ENCODE assay signal across 18 mouse cellular contexts in genomic region chr9:31962265-31962664, GRCm38 (mm10). TPM values are rescaled to one million over a fixed set of nuclear protein-coding genes. Genes with fewer than 3 reads are reported as not detected.
DNase-seq lines count a peak whose midpoint lies in the region; ATAC-seq and TF ChIP-seq lines count a peak whose summit lies in the region.
"Had no signal": no experiment of that assay in that cellular context is flagged by ENCODE, and none has a peak within 500 bp of the region (broad histone marks: within the 10 kb centered on the region; RNA-seq: fewer than 3 reads in every experiment).

No protein-coding gene starts in this region.

- H3K4me3 ChIP-seq in kidney, adult 2 months (ENCODE audit: insufficient read depth, low read depth, low read length), result no peak overlapping the region
- no peak overlapping the region for H3K4me3 ChIP-seq in kidney, embryonic 14.5 days (ENCODE audit: low read length)
- H3K4me3 ChIP-seq: embryonic facial prominence, embryonic 13.5 days; heart, adult 2 months; left cerebral cortex, adult 2 months had no signal

- no peaks in the 10 kb centered on the region for H3K4me1 ChIP-seq in kidney, adult 2 months (ENCODE audit: control insufficient read depth, insufficient read depth, low read length)
- no peaks in the 10 kb centered on the region for H3K4me1 ChIP-seq in kidney, embryonic 14.5 days (ENCODE audit: control insufficient read depth, insufficient read depth, low read length)
- H3K4me1 ChIP-seq: embryonic facial prominence, embryonic 13.5 days had no signal

- DNase-seq in kidney, adult 2 months, result peak; percentile 92
- DNase-seq in Muller cell, postnatal 12 days (ENCODE audit: inconsistent ontology term), result peak; percentile 31
- DNase-seq in R1 (ENCODE audit: low read depth, low spot score), result peak; percentile 43
- DNase-seq in cerebellum, adult 9-11 months, result peak; percentile 37
- DNase-seq in right cerebral cortex, postnatal 25 days, result no peak
- no peak for DNase-seq in frontal cortex, postnatal 14 days (ENCODE audit: low spot score in 2 of 2)
- DNase-seq: liver; spleen, adult 18-20 months; thymus, postnatal 36 days had no signal

- 28% methylated on average over 1 of the region's 1 CpGs for WGBS in kidney, adult 2 months
- WGBS in kidney, embryonic 14.5 days, result 63% methylated on average over 1 of the region's 1 CpGs

- no peaks in the 10 kb centered on the region for H3K27me3 ChIP-seq in kidney, adult 2 months (replicated peaks; ENCODE audit: control insufficient read depth, insufficient read depth, low read length)
- no peaks in the 10 kb centered on the region for H3K27me3 ChIP-seq in kidney, embryonic 14.5 days (ENCODE audit: control insufficient read depth, insufficient read depth, low read length)
- H3K27me3 ChIP-seq: CH12.LX; embryonic facial prominence, embryonic 13.5 days; Patski had no signal

- TF ChIP-seq CTCF in kidney, adult 2 months (conservative IDR thresholded peaks at IDR 0.05; ENCODE audit: insufficient read depth, insufficient read length, low read depth, low read length), result no peak

- no peak overlapping the region for H3K27ac ChIP-seq in kidney, adult 2 months (ENCODE audit: insufficient read depth, low read depth, low read length)
- H3K27ac ChIP-seq in kidney, embryonic 14.5 days (ENCODE audit: low read depth, low read length), result no peak overlapping the region
- H3K27ac ChIP-seq: embryonic facial prominence, embryonic 13.5 days; heart, adult 2 months; left cerebral cortex, adult 2 months had no signal

- no peak overlapping the region for H3K4me2 ChIP-seq in kidney, embryonic 14.5 days (replicated peaks; ENCODE audit: low read depth, low read length)
- H3K4me2 ChIP-seq: embryonic facial prominence, embryonic 13.5 days had no signal

- TF ChIP-seq POLR2A in kidney, adult 2 months (IDR thresholded peaks at IDR 0.05; ENCODE audit: low read depth, low read length), result no peak

- no peak for ATAC-seq in kidney, embryonic 14.5 days (ENCODE audit: low FRiP score, low TSS enrichment)
- ATAC-seq: lung, postnatal 0 days; Patski had no signal

- H3K36me3 ChIP-seq in kidney, adult 2 months (ENCODE audit: control insufficient read depth, insufficient read depth, low read length), result no peaks in the 10 kb centered on the region
- no peaks in the 10 kb centered on the region for H3K36me3 ChIP-seq in kidney, embryonic 14.5 days (ENCODE audit: control insufficient read depth, insufficient read depth, low read length)
- H3K36me3 ChIP-seq: embryonic facial prominence, embryonic 13.5 days had no signal

- no peak overlapping the region for H3K9ac ChIP-seq in kidney, embryonic 14.5 days (ENCODE audit: low read depth, low read length)
- H3K9ac ChIP-seq: embryonic facial prominence, embryonic 13.5 days had no signal

- H3K9me3 ChIP-seq in kidney, embryonic 14.5 days (ENCODE audit: control insufficient read depth, low read length), result 0 out of 2 replicates have a peak, but pooled peaks cover 3% of the 10 kb centered on the region
- H3K9me3 ChIP-seq: embryonic facial prominence, embryonic 13.5 days had no signal

RNA-seq across cellular contexts. Expression of gene Barx2, which starts 49.0 kb away (rescaled TPM):
- polyA plus RNA-seq in kidney, adult 2 months (2012; rRNA removed), result 0.05 and 0.16 TPM in 2 replicates
- polyA plus RNA-seq in kidney, embryonic 14.5 days (2014; fragmentation: Nextera tagmentation; extraction: Ambion mirVana), result not detected in 2 replicates
- polyA plus RNA-seq: forebrain, embryonic 11.5 days; heart, postnatal 0 days had no signal

Comparison
In these comparisons a context has a peak if more than half of its experiments do, and no peak if none do; other contexts are left out.
1. DNase-seq: peak in kidney, adult 2 months (single experiment), Muller cell, postnatal 12 days (single experiment), R1 (single experiment) and cerebellum, adult 9-11 months (single experiment); none in right cerebral cortex, postnatal 25 days (single experiment) and frontal cortex, postnatal 14 days (0 of 2).